Mouse (Mus musculus) heart, embryonic 10.5 days (tissue): ENCODE measurements around the gene 1700086D15Rik. TPM values are rescaled to one million over a fixed set of nuclear protein-coding genes. Genes with fewer than 3 reads are reported as not detected.

Experiments used
- DNase-seq: peaks from one replicate; pipeline ENCODE4 v3.0.0-alpha.2; 2017; ENCODE audit warnings: low spot score
- H3K27ac ChIP-seq: fragments of 300-500 bp; sonication (generic); 2 replicates; pipeline ENCODE4 v1.5.1; 2016; ENCODE audit warnings: mild to moderate bottlenecking
- H3K27me3 ChIP-seq: fragments of 300-500 bp; sonication (generic); 2 replicates; pipeline ENCODE4 v1.6.1; 2016; ENCODE audit warnings: mild to moderate bottlenecking; ENCODE audit not compliant: poor library complexity, insufficient read depth, severe bottlenecking
- H3K36me3 ChIP-seq: fragments of 300-500 bp; sonication (generic); 2 replicates; pipeline ENCODE4 v1.6.1; 2016; ENCODE audit warnings: mild to moderate bottlenecking, moderate library complexity
- H3K4me1 ChIP-seq: fragments of 300-500 bp; sonication (generic); 2 replicates; pipeline ENCODE4 v1.6.1; 2016; ENCODE audit warnings: mild to moderate bottlenecking
- H3K4me3 ChIP-seq: fragments of 300-500 bp; sonication (generic); 2 replicates; pipeline ENCODE4 v1.5.1; 2016; ENCODE audit warnings: mild to moderate bottlenecking, moderate library complexity
- H3K9me3 ChIP-seq: fragments of 300-500 bp; sonication (generic); 2 replicates; pipeline ENCODE4 v1.6.1; 2016; ENCODE audit warnings: mild to moderate bottlenecking, moderate library complexity
- WGBS: fragments of 180-500 bp; shearing (Covaris S2); methylation state at CpG from one replicate; pipeline ENCODE4 v1.1.7; 2016; 5-methylcytosine and 5-hydroxymethylcytosine counted together
- polyA plus RNA-seq: library from polyadenylated mRNA; unstranded; fragments of >200 nt; fragmentation: Nextera tagmentation; extraction: Ambion mirVana; gene quantifications from 2 replicates; pipeline ENCODE4 v1.2.1, GENCODE M21; 2016

The 1700086D15Rik gene
- polyA plus RNA-seq, 1 experiment from 2014 or later: 0.16 TPM

DNA sequence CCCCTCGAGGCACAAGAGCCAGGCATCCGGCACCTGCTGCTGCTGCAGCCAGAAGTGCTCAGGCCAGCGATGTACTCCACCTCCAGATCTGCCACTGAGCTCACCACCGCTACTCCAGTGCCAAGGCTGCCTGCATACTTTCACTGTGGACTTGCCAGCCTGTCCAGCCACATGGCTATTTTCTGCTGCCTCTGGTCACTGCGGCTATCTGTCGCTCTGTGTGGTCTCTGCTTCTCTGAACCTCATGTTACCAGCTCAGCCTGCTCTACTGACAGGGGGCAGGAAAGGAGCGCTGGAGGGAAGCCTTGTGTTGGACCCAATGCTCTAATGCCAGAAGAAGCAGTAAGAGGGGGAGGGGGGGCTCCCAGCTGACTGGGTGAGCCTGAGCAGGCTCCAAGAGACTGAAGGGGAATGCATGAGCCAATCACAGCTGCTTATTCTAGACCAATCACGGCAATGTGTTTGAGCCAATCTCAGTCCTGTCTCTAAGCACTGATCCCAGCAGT, 34.7 kb downstream of the 1700086D15Rik start:
- 43% methylated on average over 8 of the region's 8 CpGs for WGBS
- Histone ChIP-seq H3K27ac (peak overlapping the region; percentile 76), H3K9me3 (no peaks in the 10 kb centered on the region), H3K4me1 (peaks cover 42% of the 10 kb centered on the region), H3K4me3 (peak overlapping the region; percentile 33; the same call in 1 of the 2 replicates), H3K36me3 (no peaks in the 10 kb centered on the region), H3K27me3 (no peaks in the 10 kb centered on the region)
- peak; percentile 85 for DNase-seq

DNA sequence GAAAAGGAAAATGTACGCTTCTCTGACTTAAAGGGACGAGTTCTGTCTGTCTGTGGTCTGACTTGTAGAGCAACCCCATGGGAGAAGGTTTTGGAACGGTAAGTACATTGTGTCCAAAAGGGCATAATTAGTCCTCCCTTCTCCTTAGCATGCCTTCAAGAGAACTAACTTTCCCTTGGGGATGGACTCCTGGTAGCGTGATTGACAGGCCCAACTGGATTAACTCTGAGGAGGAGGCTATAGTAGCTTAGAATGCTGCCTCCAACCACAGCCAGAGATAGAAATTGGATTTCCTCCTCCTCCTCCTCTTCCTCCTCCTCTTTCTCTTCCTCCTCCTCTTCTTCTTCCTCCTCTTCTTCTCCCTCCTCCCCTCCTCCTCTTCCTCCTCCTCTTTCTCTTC, 39.4 kb downstream of the 1700086D15Rik start:
- peaks cover 17% of the 10 kb centered on the region for H3K4me1 ChIP-seq
- DNase-seq: no peak
- no peaks in the 10 kb centered on the region for H3K36me3 ChIP-seq
- H3K9me3 ChIP-seq: no peaks in the 10 kb centered on the region
- no peak overlapping the region for H3K27ac ChIP-seq
- H3K4me3 ChIP-seq: no peak overlapping the region
- WGBS: 86% methylated on average over 4 of the region's 4 CpGs
- no peaks in the 10 kb centered on the region for H3K27me3 ChIP-seq

DNA sequence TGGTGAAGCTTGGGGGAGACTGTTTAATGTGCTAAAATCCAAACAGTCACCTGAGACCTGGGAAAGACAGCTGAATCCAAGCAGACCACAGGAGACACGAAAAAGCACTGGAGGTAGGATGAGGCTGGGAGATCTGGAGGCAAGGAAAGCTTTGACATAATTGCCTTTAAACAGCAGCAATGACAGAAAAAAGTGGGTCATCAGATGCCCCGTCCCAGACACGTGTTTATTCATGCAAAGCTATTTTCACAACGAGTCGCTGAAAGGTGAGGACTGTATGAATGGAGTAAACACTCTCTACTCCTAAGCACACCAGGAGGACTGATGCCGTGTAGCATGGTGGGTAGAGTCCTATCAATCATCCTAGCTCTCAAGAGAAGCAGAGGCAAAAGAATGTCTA, 43.9 kb downstream of the 1700086D15Rik start:
- no peak overlapping the region for H3K4me3 ChIP-seq
- H3K36me3 ChIP-seq: no peaks in the 10 kb centered on the region
- 83% methylated on average over 6 of the region's 6 CpGs for WGBS
- peaks cover 14% of the 10 kb centered on the region for H3K4me1 ChIP-seq
- H3K27ac ChIP-seq: no peak overlapping the region
- DNase-seq: no peak
- no peaks in the 10 kb centered on the region for H3K27me3 ChIP-seq
- H3K9me3 ChIP-seq: no peaks in the 10 kb centered on the region

- no peaks in the 10 kb centered on the region for H3K36me3 ChIP-seq
- peaks cover 35% of the 10 kb centered on the region for H3K4me1 ChIP-seq
- no peaks in the 10 kb centered on the region for H3K9me3 ChIP-seq
- no peak overlapping the region for H3K27ac ChIP-seq
- no peak overlapping the region for H3K4me3 ChIP-seq
- no peaks in the 10 kb centered on the region for H3K27me3 ChIP-seq
- 51% methylated on average over 4 of the region's 4 CpGs for WGBS
- no peak for DNase-seq
Measured at GRCm38 (mm10) chr11:65112086-65112485, 47.6 kb downstream of the 1700086D15Rik start.

GRCm38 (mm10) chr11:65111651-65112050, 48.0 kb downstream of the 1700086D15Rik start:
- peaks cover 35% of the 10 kb centered on the region for H3K4me1 ChIP-seq
- no peak overlapping the region for H3K27ac ChIP-seq
- no peaks in the 10 kb centered on the region for H3K36me3 ChIP-seq
- H3K9me3 ChIP-seq: no peaks in the 10 kb centered on the region
- WGBS: 68% methylated on average over 5 of the region's 5 CpGs
- H3K4me3 ChIP-seq: no peak overlapping the region
- no peak for DNase-seq
- no peaks in the 10 kb centered on the region for H3K27me3 ChIP-seq

GRCm38 (mm10) chr11:65110058-65110457, 49.6 kb downstream of the 1700086D15Rik start:
- no peaks in the 10 kb centered on the region for H3K9me3 ChIP-seq
- H3K27ac ChIP-seq: peak overlapping the region; percentile 31; the same call in 1 of the 2 replicates
- H3K27me3 ChIP-seq: no peaks in the 10 kb centered on the region
- H3K4me3 ChIP-seq: no peak overlapping the region
- DNase-seq: no peak
- H3K4me1 ChIP-seq: peaks cover 35% of the 10 kb centered on the region
- 54% methylated on average over 10 of the region's 10 CpGs for WGBS
- no peaks in the 10 kb centered on the region for H3K36me3 ChIP-seq

- WGBS: 68% methylated on average over 5 of the region's 5 CpGs
- Histone ChIP-seq H3K4me1 (peaks cover 35% of the 10 kb centered on the region), H3K27ac (no peak overlapping the region; the same call in 1 of the 2 replicates), H3K27me3 (no peaks in the 10 kb centered on the region), H3K9me3 (no peaks in the 10 kb centered on the region), H3K36me3 (no peaks in the 10 kb centered on the region), H3K4me3 (no peak overlapping the region)
- DNase-seq: no peak
Measured at GRCm38 (mm10) chr11:65107734-65108171, 51.9 kb downstream of the 1700086D15Rik start.

GRCm38 (mm10) chr11:65107151-65107550, 52.5 kb downstream of the 1700086D15Rik start:
- WGBS: 81% methylated on average over 4 of the region's 4 CpGs
- no peaks in the 10 kb centered on the region for H3K36me3 ChIP-seq
- no peak overlapping the region for H3K4me3 ChIP-seq
- H3K4me1 ChIP-seq: peaks cover 33% of the 10 kb centered on the region
- H3K27ac ChIP-seq: no peak overlapping the region
- DNase-seq: no peak
- H3K27me3 ChIP-seq: no peaks in the 10 kb centered on the region
- H3K9me3 ChIP-seq: no peaks in the 10 kb centered on the region

GRCm38 (mm10) chr11:65104076-65104475, 55.6 kb downstream of the 1700086D15Rik start:
- no peak overlapping the region for H3K4me3 ChIP-seq
- no peaks in the 10 kb centered on the region for H3K36me3 ChIP-seq
- H3K9me3 ChIP-seq: no peaks in the 10 kb centered on the region
- H3K27ac ChIP-seq: no peak overlapping the region
- H3K27me3 ChIP-seq: no peaks in the 10 kb centered on the region
- DNase-seq: no peak
- 86% methylated on average over 3 of the region's 3 CpGs for WGBS
- H3K4me1 ChIP-seq: peaks cover 18% of the 10 kb centered on the region

Other genes starting within 250 kb of the 1700086D15Rik start
- gene Elac2, start 180.9 kb downstream of the 1700086D15Rik start, polyA plus RNA-seq: 32.0 and 36.5 TPM in 2 replicates
- gene Arhgap44, start 3.1 kb upstream of the 1700086D15Rik start, polyA plus RNA-seq: 8.4 and 11.3 TPM in 2 replicates
- gene Myocd, start 110.1 kb upstream of the 1700086D15Rik start, polyA plus RNA-seq: 53.2 and 73.8 TPM in 2 replicates